Mouse (Mus musculus) ES-Bruce4 (cell line): Measurements from ENCODE around the gene Crabp2. TPM values are rescaled to one million over a fixed set of nuclear protein-coding genes. Genes with fewer than 3 reads are reported as not detected.

Experiments
- H3K27ac ChIP-seq: 2 replicates; pipeline ENCODE4 v1.5.1; 2012; ENCODE audit warnings: low read length, inconsistent platforms; ENCODE audit not compliant: insufficient read depth
- H3K27me3 ChIP-seq: 2 replicates; pipeline ENCODE4 v1.6.1; 2012; ENCODE audit warnings: mild to moderate bottlenecking, low read length, inconsistent platforms; ENCODE audit not compliant: control insufficient read depth, poor library complexity, insufficient read depth, severe bottlenecking
- H3K36me3 ChIP-seq: 2 replicates; pipeline ENCODE4 v1.6.1; 2012; ENCODE audit warnings: inconsistent platforms, mild to moderate bottlenecking, low read length, moderate library complexity; ENCODE audit not compliant: control insufficient read depth, poor library complexity, insufficient read depth, severe bottlenecking
- H3K4me1 ChIP-seq: one replicate; pipeline ENCODE4 v1.8.1; 2011; ENCODE audit warnings: low read length; ENCODE audit not compliant: control insufficient read depth, insufficient read depth
- H3K4me3 ChIP-seq: 2 replicates; pipeline ENCODE4 v1.5.1; 2011; ENCODE audit warnings: low read depth, mild to moderate bottlenecking, low read length
- H3K9ac ChIP-seq: 2 replicates; pipeline ENCODE4 v1.6.1; 2012; ENCODE audit warnings: low read depth, mild to moderate bottlenecking, inconsistent platforms; ENCODE audit not compliant: poor library complexity, severe bottlenecking
- H3K9me3 ChIP-seq: replicated peaks from 2 replicates; pipeline ENCODE4 v1.6.1; 2012; ENCODE audit warnings: mild to moderate bottlenecking, low read length, inconsistent platforms; ENCODE audit not compliant: control insufficient read depth, poor library complexity, insufficient read depth, severe bottlenecking
- CTCF ChIP-seq: IDR thresholded peaks from one replicate; pipeline ENCODE4 v1.8.1; 2011; ENCODE audit warnings: low read depth, low read length
- EP300 ChIP-seq: IDR thresholded peaks from 2 replicates; pipeline ENCODE4 v1.6.1; 2011; ENCODE audit warnings: low read depth, low read length; ENCODE audit not compliant: insufficient read depth
- POLR2A ChIP-seq: IDR thresholded peaks from one replicate; pipeline ENCODE4 v1.8.1; 2011; ENCODE audit warnings: low read length; ENCODE audit not compliant: insufficient read depth
- polyA plus RNA-seq: library from polyadenylated mRNA; stranded (reverse); fragments of >200 nt; gene quantifications from 2 replicates; pipeline ENCODE4 v1.2.4, GENCODE M21; 2011; ENCODE audit warnings: low read depth; ENCODE audit not compliant: missing spikeins, insufficient read depth, insufficient read length

Gene Crabp2
- polyA plus RNA-seq, 1 experiment, result 12.0 TPM

- Histone ChIP-seq H3K9ac (no peak overlapping the region), H3K4me1 (peaks cover 13% of the 10 kb centered on the region), H3K27ac (no peak overlapping the region), H3K27me3 (no peaks in the 10 kb centered on the region; the same call in 1 of the 2 replicates), H3K9me3 (no peaks in the 10 kb centered on the region), H3K4me3 (no peak overlapping the region), H3K36me3 (no peaks in the 10 kb centered on the region)
- TF ChIP-seq EP300 (0 out of 2 replicates have a peak, but pooled peaks have one; percentile 36), CTCF (no peak), POLR2A (no peak)
These were observed 944 bp downstream of the Crabp2 start for GRCm38 (mm10) chr3:87949266-87949954.

- H3K4me1 ChIP-seq, result peaks cover 8% of the 10 kb centered on the region
- no peaks in the 10 kb centered on the region; the same call in 1 of the 2 replicates for H3K27me3 ChIP-seq
- no peaks in the 10 kb centered on the region for H3K36me3 ChIP-seq
- H3K9ac ChIP-seq, result no peak overlapping the region
- no peak for TF ChIP-seq CTCF
- TF ChIP-seq EP300, result peak; percentile 72
- H3K27ac ChIP-seq, result no peak overlapping the region
- 0 out of 2 replicates have a peak overlapping the region, but pooled peaks have one; percentile 4 for H3K4me3 ChIP-seq
- H3K9me3 ChIP-seq, result no peaks in the 10 kb centered on the region
These were observed 1.6 kb downstream of the Crabp2 start for GRCm38 (mm10) chr3:87949955-87950515.

- H3K9ac ChIP-seq, result no peak overlapping the region
- TF ChIP-seq CTCF, result no peak
- TF ChIP-seq POLR2A, result no peak
- H3K36me3 ChIP-seq, result no peaks in the 10 kb centered on the region
- H3K27ac ChIP-seq, result no peak overlapping the region
- peak overlapping the region; percentile 55 for H3K4me3 ChIP-seq
- peaks cover 8% of the 10 kb centered on the region for H3K4me1 ChIP-seq
- no peaks in the 10 kb centered on the region for H3K9me3 ChIP-seq
- H3K27me3 ChIP-seq, result no peaks in the 10 kb centered on the region; the same call in 1 of the 2 replicates
These were observed 3.5 kb downstream of the Crabp2 start for GRCm38 (mm10) chr3:87951946-87952345.

DNA sequence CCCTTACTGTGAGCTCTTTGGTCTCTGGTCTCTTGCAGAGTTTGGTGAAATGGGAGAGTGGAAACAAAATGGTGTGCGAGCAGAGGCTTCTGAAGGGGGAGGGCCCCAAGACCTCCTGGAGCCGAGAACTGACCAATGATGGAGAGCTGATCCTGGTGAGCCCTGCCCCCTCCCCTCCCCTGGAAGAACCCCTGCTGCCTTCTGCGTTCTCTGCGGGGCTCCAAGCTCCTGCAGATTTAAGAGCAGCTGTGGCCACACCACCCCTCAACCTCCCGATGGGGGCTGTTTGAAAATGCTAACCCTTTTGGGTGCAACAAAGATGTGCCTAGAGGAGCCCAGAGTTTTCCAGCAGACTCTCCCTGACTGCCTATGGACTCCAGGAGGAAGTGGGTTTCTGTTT is 4.0 kb downstream of the Crabp2 start:
- Histone ChIP-seq H3K9me3 (no peaks in the 10 kb centered on the region), H3K27me3 (no peaks in the 10 kb centered on the region; the same call in 1 of the 2 replicates), H3K36me3 (no peaks in the 10 kb centered on the region), H3K27ac (no peak overlapping the region), H3K9ac (no peak overlapping the region), H3K4me3 (peak overlapping the region; percentile 55), H3K4me1 (peaks cover 4% of the 10 kb centered on the region)
- no peak for TF ChIP-seq CTCF
- TF ChIP-seq POLR2A, result no peak
- TF ChIP-seq EP300, result no peak

DNA sequence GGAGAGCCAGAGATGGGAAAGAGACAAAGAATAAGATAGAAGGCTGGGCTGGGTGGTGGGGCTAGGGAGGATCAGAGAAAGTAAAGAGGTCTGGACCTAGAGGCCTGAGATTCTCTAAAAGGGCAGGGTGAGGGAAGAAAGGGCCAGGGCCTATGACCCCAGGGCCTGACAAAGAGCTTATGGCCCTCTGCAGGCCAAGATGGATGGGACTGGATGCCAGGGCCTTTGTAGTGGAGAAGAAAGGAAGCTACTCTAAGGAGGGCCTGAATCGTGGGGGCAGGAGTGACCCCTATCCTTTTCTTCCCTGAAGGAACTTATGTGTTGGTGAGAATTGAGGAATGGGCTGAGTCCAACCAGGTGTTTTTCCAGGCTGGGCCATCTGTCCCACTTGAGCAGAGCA is 9.6 kb downstream of the Crabp2 start:
- no peak overlapping the region for H3K9ac ChIP-seq
- peaks cover 1% of the 10 kb centered on the region for H3K4me1 ChIP-seq
- no peaks in the 10 kb centered on the region for H3K9me3 ChIP-seq
- H3K27ac ChIP-seq, result no peak overlapping the region
- TF ChIP-seq EP300 (no peak), POLR2A (no peak), CTCF (no peak)
- H3K27me3 ChIP-seq, result 0 out of 2 replicates have a peak, but pooled peaks cover 2% of the 10 kb centered on the region
- H3K4me3 ChIP-seq, result no peak overlapping the region
- H3K36me3 ChIP-seq, result no peaks in the 10 kb centered on the region

GRCm38 (mm10) chr3:87958476-87958875 is 10.0 kb downstream of the Crabp2 start:
- Histone ChIP-seq H3K27me3 (0 out of 2 replicates have a peak, but pooled peaks cover 2% of the 10 kb centered on the region), H3K36me3 (no peaks in the 10 kb centered on the region), H3K9ac (no peak overlapping the region), H3K9me3 (no peaks in the 10 kb centered on the region), H3K27ac (no peak overlapping the region), H3K4me3 (no peak overlapping the region), H3K4me1 (no peaks in the 10 kb centered on the region)
- no peak for TF ChIP-seq EP300
- TF ChIP-seq POLR2A, result no peak
- TF ChIP-seq CTCF, result no peak
